Comparison of ENCODE assay signal across 20 mouse cellular contexts in genomic region chr17:47266335-47266734, GRCm38 (mm10).
DNase-seq lines count a peak whose midpoint lies in the region; ATAC-seq and TF ChIP-seq lines count a peak whose summit lies in the region.
"Had no signal": no experiment of that assay in that cellular context is flagged by ENCODE, and none has a peak within 500 bp of the region (broad histone marks: within the 10 kb centered on the region; RNA-seq: fewer than 3 reads in every experiment).

No protein-coding gene starts in this region.

- H3K9me3 ChIP-seq in midbrain, embryonic 16.5 days (replicated peaks; ENCODE audit: control insufficient read depth, low read length, poor library complexity, severe bottlenecking): no peaks in the 10 kb centered on the region
- H3K9me3 ChIP-seq in midbrain, embryonic 11.5 days (ENCODE audit: control insufficient read depth, low read length): peaks cover 3% of the 10 kb centered on the region; the same call in 1 of the 2 replicates
- H3K9me3 ChIP-seq: embryonic facial prominence, embryonic 13.5 days; heart, embryonic 12.5 days had no signal

- H3K27ac ChIP-seq in midbrain, embryonic 16.5 days (ENCODE audit: low read length): peak overlapping the region; percentile 6; the same call in 1 of the 2 replicates
- H3K27ac ChIP-seq in midbrain, embryonic 11.5 days (ENCODE audit: low read depth, low read length): no peak overlapping the region
- peak overlapping the region; percentile 38 for H3K27ac ChIP-seq in embryonic fibroblast, embryonic 13.5 days (ENCODE audit: insufficient read depth, low read length)
- H3K27ac ChIP-seq: embryonic facial prominence, embryonic 13.5 days; forebrain, embryonic 13.5 days; gastrocnemius, adult 2 months; hindbrain, embryonic 10.5 days; hindbrain, embryonic 14.5 days had no signal

- intact Hi-C loops in left cerebral cortex, postnatal 14 days (cut with DNase I): no loop called here

- H3K4me3 ChIP-seq in midbrain, embryonic 16.5 days (ENCODE audit: low read depth, low read length): no peak overlapping the region
- H3K4me3 ChIP-seq in midbrain, embryonic 11.5 days (ENCODE audit: low read depth, low read length): no peak overlapping the region
- H3K4me3 ChIP-seq in embryonic fibroblast, embryonic 13.5 days (ENCODE audit: insufficient read depth, low read length): no peak overlapping the region
- H3K4me3 ChIP-seq: embryonic facial prominence, embryonic 13.5 days; forebrain, embryonic 13.5 days; gastrocnemius, adult 2 months; heart, embryonic 12.5 days; hindbrain, embryonic 10.5 days had no signal

- no peak for TF ChIP-seq POLR2A in embryonic fibroblast, embryonic 13.5 days (IDR thresholded peaks at IDR 0.05; ENCODE audit: low read depth, low read length)

- ATAC-seq in frontal cortex, adult (ENCODE audit: low TSS enrichment): peak; percentile 75
- no peak for ATAC-seq in midbrain, embryonic 16.5 days
- ATAC-seq in midbrain, embryonic 11.5 days (ENCODE audit: low FRiP score): no peak
- ATAC-seq: forebrain, embryonic 13.5 days had no signal

- no peak overlapping the region for H3K9ac ChIP-seq in midbrain, embryonic 16.5 days (ENCODE audit: low read depth, low read length)
- H3K9ac ChIP-seq in midbrain, embryonic 11.5 days (ENCODE audit: low read length): no peak overlapping the region
- H3K9ac ChIP-seq: embryonic facial prominence, embryonic 13.5 days; forebrain, embryonic 13.5 days; heart, embryonic 12.5 days; hindbrain, embryonic 14.5 days had no signal

- no peak overlapping the region for H3K4me2 ChIP-seq in midbrain, embryonic 16.5 days (ENCODE audit: low read length)
- H3K4me2 ChIP-seq in midbrain, embryonic 11.5 days: no peak overlapping the region
- H3K4me2 ChIP-seq: embryonic facial prominence, embryonic 13.5 days; forebrain, embryonic 13.5 days; heart, embryonic 12.5 days; hindbrain, embryonic 14.5 days had no signal

- TF ChIP-seq CTCF in embryonic fibroblast, embryonic 13.5 days (IDR thresholded peaks at IDR 0.05; ENCODE audit: borderline replicate concordance, insufficient read depth, low read length): no peak

- 93% methylated on average over 7 of the region's 7 CpGs for WGBS in midbrain, embryonic 16.5 days
- WGBS in midbrain, embryonic 11.5 days: 91% methylated on average over 7 of the region's 7 CpGs

- H3K4me1 ChIP-seq in midbrain, embryonic 16.5 days (ENCODE audit: control insufficient read depth, insufficient read depth, low read length): no peaks in the 10 kb centered on the region
- H3K4me1 ChIP-seq in midbrain, embryonic 11.5 days (ENCODE audit: control insufficient read depth, insufficient read depth, low read length): no peaks in the 10 kb centered on the region
- no peaks in the 10 kb centered on the region for H3K4me1 ChIP-seq in embryonic fibroblast, embryonic 13.5 days (ENCODE audit: control insufficient read depth, insufficient read depth, low read length)
- H3K4me1 ChIP-seq: forebrain, embryonic 13.5 days; heart, embryonic 12.5 days; hindbrain, embryonic 10.5 days had no signal

- no peak for DNase-seq in frontal cortex, postnatal 25 days (ENCODE audit: low spot score in 2 of 2)
- DNase-seq in left cerebral cortex, postnatal 14 days (ENCODE audit: low spot score in 2 of 2): peak; percentile 23 to 60
- DNase-seq in left cerebral cortex, adult 11 months (ENCODE audit: low spot score): no peak
- DNase-seq in midbrain, embryonic 11.5 days (ENCODE audit: low spot score, missing footprints): no peak
- no peak for DNase-seq in c-Kit-positive CD71-positive TER-119-positive erythroid progenitor cells, embryonic 14.5 days (ENCODE audit: low spot score)
- DNase-seq: adrenal gland, postnatal 10 days; B cell, adult 2 months; cerebellum, adult 18-20 months; cerebellum, adult 9-11 months; cerebellum, postnatal 36 days; gastrocnemius, adult 2 months; gastrocnemius, postnatal 25 days had no signal

- H3K36me3 ChIP-seq in midbrain, embryonic 16.5 days (ENCODE audit: control insufficient read depth, insufficient read depth, low read length): 0 out of 2 replicates have a peak, but pooled peaks cover 5% of the 10 kb centered on the region
- no peaks in the 10 kb centered on the region; the same call in 1 of the 2 replicates for H3K36me3 ChIP-seq in midbrain, embryonic 11.5 days (ENCODE audit: control insufficient read depth, insufficient read depth, low read length)

- H3K27me3 ChIP-seq in midbrain, embryonic 16.5 days (ENCODE audit: control insufficient read depth, insufficient read depth, low read depth, low read length): no peaks in the 10 kb centered on the region
- H3K27me3 ChIP-seq in midbrain, embryonic 11.5 days (ENCODE audit: control insufficient read depth, insufficient read depth, low read length): no peaks in the 10 kb centered on the region
- H3K27me3 ChIP-seq: embryonic facial prominence, embryonic 13.5 days; forebrain, embryonic 13.5 days; heart, embryonic 12.5 days had no signal

Comparison
In these comparisons a context has a peak if more than half of its experiments do, and no peak if none do; other contexts are left out.
1. DNase-seq: peak in left cerebral cortex, postnatal 14 days (2 of 2); none in frontal cortex, postnatal 25 days (0 of 2), left cerebral cortex, adult 11 months (single experiment), midbrain, embryonic 11.5 days (single experiment) and c-Kit-positive CD71-positive TER-119-positive erythroid progenitor cells, embryonic 14.5 days (single experiment).